Mouse (Mus musculus): ENCODE measurements at regions not wholly inside any gene's neighbourhood (a gene's known extent, or its start where the extent isn't known, plus 50 kb on each side); places are given as distances from the start of the nearest gene placed in this dataset.

DNA sequence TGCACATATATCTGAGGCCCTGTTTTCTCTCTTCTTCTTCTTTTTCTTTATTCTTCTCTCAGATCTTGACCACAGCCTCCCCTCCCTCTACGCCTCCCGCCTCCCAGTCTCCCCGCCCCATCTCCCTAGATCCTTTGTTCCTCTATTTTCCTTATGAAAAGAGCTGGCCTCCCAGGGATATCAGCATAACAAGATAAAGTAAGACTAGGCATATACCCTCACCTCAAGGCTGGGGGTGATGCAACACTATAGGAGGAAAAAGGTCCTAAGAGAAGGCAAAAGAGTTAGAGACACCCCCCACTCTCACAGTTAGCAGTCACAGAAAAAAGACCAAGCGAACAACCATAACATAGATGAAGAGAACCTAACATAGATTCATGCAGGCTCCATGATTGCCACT, 57.5 kb upstream of the Pgrmc2 start:
- Histone ChIP-seq H3K27me3 (ENCODE audit: control insufficient read depth, insufficient read depth, low read length) (no peaks in the 10 kb centered on the region), H3K4me3 (ENCODE audit: insufficient read depth, low read depth, low read length) (no peak overlapping the region), H3K9ac (ENCODE audit: low read depth, low read length) (no peak overlapping the region), H3K27ac (replicated peaks; ENCODE audit: insufficient read depth, low read depth, low read length) (no peak overlapping the region), H3K4me1 (ENCODE audit: control insufficient read depth, insufficient read depth, low read length) (no peaks in the 10 kb centered on the region), H3K36me3 (ENCODE audit: control insufficient read depth, insufficient read depth, low read length) (no peaks in the 10 kb centered on the region), H3K79me2 (ENCODE audit: control insufficient read depth, insufficient read depth, low read length) (no peaks in the 10 kb centered on the region)
- WGBS = 97% methylated on average over 4 of the region's 4 CpGs
- TF ChIP-seq CTCF (IDR thresholded peaks at IDR 0.05; ENCODE audit: low read depth, low read length) (no peak), POLR2A (IDR thresholded peaks at IDR 0.05; ENCODE audit: extremely low read depth, insufficient read depth, low read length) (no peak)
- no peak for DNase-seq (ENCODE audit: extremely low read depth, low read depth, low spot score)

DNA sequence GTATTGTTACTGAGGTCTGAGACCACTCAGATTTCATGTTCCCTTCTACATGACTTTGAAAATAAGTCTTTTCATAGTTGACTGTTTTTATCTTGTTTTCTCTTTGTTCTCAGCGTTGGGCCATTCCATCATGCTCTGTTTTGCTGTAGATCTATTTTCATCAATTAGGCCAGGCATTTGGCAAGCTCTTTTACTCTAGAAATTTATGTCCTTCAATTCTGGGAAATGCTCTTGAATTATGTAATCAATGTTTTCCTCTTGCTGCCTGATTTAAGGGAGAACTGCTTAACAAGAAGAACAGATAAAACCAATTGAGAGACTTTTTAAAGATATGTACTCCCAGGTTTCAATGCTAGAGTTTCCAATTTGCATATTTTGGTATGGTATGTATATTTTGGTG, 55.1 kb upstream of the Pgrmc2 start:
- H3K27ac ChIP-seq (replicated peaks; ENCODE audit: insufficient read depth, low read depth, low read length) = no peak overlapping the region
- no peaks in the 10 kb centered on the region for H3K4me1 ChIP-seq (ENCODE audit: control insufficient read depth, insufficient read depth, low read length)
- peak; percentile 61 for DNase-seq (ENCODE audit: extremely low read depth, low read depth, low spot score)
- H3K9ac ChIP-seq (ENCODE audit: low read depth, low read length) = no peak overlapping the region
- WGBS = 16% methylated on average over 1 of the region's 1 CpGs
- H3K27me3 ChIP-seq (ENCODE audit: control insufficient read depth, insufficient read depth, low read length) = no peaks in the 10 kb centered on the region
- no peaks in the 10 kb centered on the region for H3K79me2 ChIP-seq (ENCODE audit: control insufficient read depth, insufficient read depth, low read length)
- no peak overlapping the region for H3K4me3 ChIP-seq (ENCODE audit: insufficient read depth, low read depth, low read length)
- no peaks in the 10 kb centered on the region for H3K36me3 ChIP-seq (ENCODE audit: control insufficient read depth, insufficient read depth, low read length)
- TF ChIP-seq CTCF (IDR thresholded peaks at IDR 0.05; ENCODE audit: low read depth, low read length) (no peak), POLR2A (IDR thresholded peaks at IDR 0.05; ENCODE audit: extremely low read depth, insufficient read depth, low read length) (no peak)

- no peaks in the 10 kb centered on the region for H3K4me1 ChIP-seq (ENCODE audit: control insufficient read depth, insufficient read depth, low read length)
- no peaks in the 10 kb centered on the region for H3K79me2 ChIP-seq (ENCODE audit: control insufficient read depth, insufficient read depth, low read length)
- DNase-seq (ENCODE audit: extremely low read depth, low read depth, low spot score) = no peak
- TF ChIP-seq CTCF (IDR thresholded peaks at IDR 0.05; ENCODE audit: low read depth, low read length) (no peak), POLR2A (IDR thresholded peaks at IDR 0.05; ENCODE audit: extremely low read depth, insufficient read depth, low read length) (no peak)
- WGBS = 83% methylated on average over 6 of the region's 6 CpGs
- H3K27me3 ChIP-seq (ENCODE audit: control insufficient read depth, insufficient read depth, low read length) = no peaks in the 10 kb centered on the region
- H3K9ac ChIP-seq (ENCODE audit: low read depth, low read length) = no peak overlapping the region
- no peak overlapping the region for H3K4me3 ChIP-seq (ENCODE audit: insufficient read depth, low read depth, low read length)
- H3K27ac ChIP-seq (replicated peaks; ENCODE audit: insufficient read depth, low read depth, low read length) = no peak overlapping the region
- no peaks in the 10 kb centered on the region for H3K36me3 ChIP-seq (ENCODE audit: control insufficient read depth, insufficient read depth, low read length)
Observed at GRCm38 (mm10) chr3:41132889-41133288, 50.0 kb upstream of the Pgrmc2 start.
